ENCODE assay signal across 9 mouse cellular contexts in the genomic region with DNA sequence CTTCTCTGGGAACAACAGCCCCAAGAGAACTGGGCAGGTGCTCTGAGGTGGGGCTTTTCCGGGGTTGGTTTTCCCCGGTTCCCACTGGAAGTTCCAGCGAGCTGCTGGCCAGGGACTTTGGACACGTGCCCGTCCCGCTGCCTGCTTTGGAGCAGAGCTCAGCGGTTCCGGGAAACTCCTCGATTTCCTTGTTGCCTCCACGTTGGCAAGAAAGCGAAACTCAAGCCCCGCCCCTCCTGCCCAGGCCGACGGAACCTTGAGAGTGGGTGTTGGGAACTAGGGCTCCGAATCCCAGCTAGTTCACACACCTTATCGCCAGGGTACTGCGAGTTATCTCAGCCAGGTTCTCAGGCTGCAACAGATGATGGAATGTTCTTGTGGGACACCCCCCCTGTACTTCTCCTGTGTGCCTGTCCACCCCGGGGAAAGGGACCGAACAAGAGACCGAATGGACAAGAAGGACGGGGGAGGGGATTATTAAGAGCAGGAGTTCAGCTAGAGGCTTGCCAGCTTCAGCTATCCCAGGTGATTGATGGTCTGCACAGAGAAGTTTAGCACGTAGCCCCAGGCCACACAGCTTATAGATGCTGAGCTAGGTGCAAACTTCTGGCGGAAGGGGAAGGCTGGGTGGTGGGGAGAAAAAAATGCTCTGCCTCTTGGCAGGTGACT. TPM values are rescaled to one million over a fixed set of nuclear protein-coding genes. Genes with fewer than 3 reads are reported as not detected.
DNase-seq lines count a peak whose midpoint lies in the region; ATAC-seq and TF ChIP-seq lines count a peak whose summit lies in the region.
"Had no signal": no experiment of that assay in that cellular context is flagged by ENCODE, and none has a peak within 500 bp of the region (broad histone marks: within the 10 kb centered on the region; RNA-seq: fewer than 3 reads in every experiment).

No protein-coding gene starts in this region.

- peaks cover 56% of the 10 kb centered on the region for H3K4me1 ChIP-seq in intestine, embryonic 14.5 days (replicated peaks; ENCODE audit: control insufficient read depth, insufficient read depth, low read length)
- H3K4me1 ChIP-seq in liver, adult 2 months (ENCODE audit: control insufficient read depth, insufficient read depth, low read length): peaks cover 23% of the 10 kb centered on the region
- peaks cover 7% of the 10 kb centered on the region; the same call in 1 of the 2 replicates for H3K4me1 ChIP-seq in midbrain, postnatal 0 days (ENCODE audit: insufficient read depth, low read length)
- peaks cover 51% of the 10 kb centered on the region for H3K4me1 ChIP-seq in stomach, embryonic 16.5 days (ENCODE audit: control insufficient read depth, insufficient read depth, low read length)

- H3K4me3 ChIP-seq in intestine, embryonic 14.5 days (ENCODE audit: low read depth, low read length): peak overlapping the region; percentile 23
- peak overlapping the region; percentile 63 for H3K4me3 ChIP-seq in liver, adult 2 months (ENCODE audit: insufficient read depth, low read depth, low read length)
- peak overlapping the region; percentile 25; the same call in 1 of the 2 replicates for H3K4me3 ChIP-seq in midbrain, postnatal 0 days (ENCODE audit: low read depth, low read length)
- H3K4me3 ChIP-seq in stomach, embryonic 16.5 days (replicated peaks; ENCODE audit: low read length): peak overlapping the region; percentile 32

- 0 out of 2 replicates have a peak, but pooled peaks have one; percentile 5 for TF ChIP-seq POLR2A in liver, adult 2 months (IDR thresholded peaks at IDR 0.05; ENCODE audit: extremely low read depth, insufficient read depth, low read length)

- TF ChIP-seq CTCF in liver, adult 2 months (IDR thresholded peaks at IDR 0.05; ENCODE audit: low read depth, low read length): no peak
- no peak for TF ChIP-seq CTCF in midbrain, postnatal 0 days (IDR thresholded peaks at IDR 0.05)

- 5% methylated on average over 23 of the region's 23 CpGs for WGBS in intestine, embryonic 14.5 days
- WGBS in liver, adult 2 months: under 1% methylated on average over 23 of the region's 23 CpGs
- 9% methylated on average over 23 of the region's 23 CpGs for WGBS in midbrain, postnatal 0 days
- WGBS in stomach, embryonic 16.5 days: 2% methylated on average over 23 of the region's 23 CpGs

- ATAC-seq in cerebellum, adult (ENCODE audit: insufficient number of reproducible peaks, low FRiP score, low TSS enrichment): no peak
- peak; percentile 42 for ATAC-seq in common myeloid progenitor, adult 5-6 weeks (replicated peaks; ENCODE audit: low read depth, poor library complexity, severe bottlenecking)
- ATAC-seq in intestine, embryonic 14.5 days (replicated peaks; ENCODE audit: low FRiP score, low TSS enrichment, low read depth): peak; percentile 36
- no peak for ATAC-seq in midbrain, postnatal 0 days (ENCODE audit: low FRiP score)
- ATAC-seq in stomach, embryonic 16.5 days (ENCODE audit: insufficient read depth, low FRiP score): peak; percentile 26

- no peaks in the 10 kb centered on the region for H3K36me3 ChIP-seq in intestine, embryonic 14.5 days (ENCODE audit: control insufficient read depth, insufficient read depth, low read length)
- no peaks in the 10 kb centered on the region for H3K36me3 ChIP-seq in liver, adult 2 months (ENCODE audit: control insufficient read depth, insufficient read depth, low read length)
- H3K36me3 ChIP-seq in midbrain, postnatal 0 days (ENCODE audit: insufficient read depth, low read length): no peaks in the 10 kb centered on the region
- H3K36me3 ChIP-seq in stomach, embryonic 16.5 days (ENCODE audit: control insufficient read depth, insufficient read depth, low read length): no peaks in the 10 kb centered on the region

- H3K9ac ChIP-seq in intestine, embryonic 14.5 days (ENCODE audit: low read length): peak overlapping the region; percentile 17
- H3K9ac ChIP-seq in liver, adult 2 months (ENCODE audit: low read depth, low read length): peak overlapping the region; percentile 74
- H3K9ac ChIP-seq in midbrain, postnatal 0 days (replicated peaks; ENCODE audit: low read length, poor library complexity, severe bottlenecking): no peak overlapping the region
- H3K9ac ChIP-seq in stomach, embryonic 16.5 days (ENCODE audit: low read length): peak overlapping the region; percentile 62

- no peaks in the 10 kb centered on the region for H3K9me3 ChIP-seq in intestine, embryonic 14.5 days (ENCODE audit: control insufficient read depth, low read length)
- no peaks in the 10 kb centered on the region for H3K9me3 ChIP-seq in midbrain, postnatal 0 days (ENCODE audit: low read length)
- H3K9me3 ChIP-seq in stomach, embryonic 16.5 days (replicated peaks; ENCODE audit: control insufficient read depth, low read length): no peaks in the 10 kb centered on the region

- intact Hi-C loops in gastrocnemius, postnatal 36 days (cut with DNase I): no loop called here

- no peaks in the 10 kb centered on the region for H3K79me2 ChIP-seq in liver, adult 2 months (ENCODE audit: control insufficient read depth, insufficient read depth, low read length)

- peak overlapping the region; percentile 93 for H3K27ac ChIP-seq in intestine, embryonic 14.5 days (ENCODE audit: low read depth)
- peak overlapping the region; percentile 95 for H3K27ac ChIP-seq in liver, adult 2 months (replicated peaks; ENCODE audit: insufficient read depth, low read depth, low read length)
- 0 out of 2 replicates have a peak overlapping the region, but pooled peaks have one; percentile 2 for H3K27ac ChIP-seq in midbrain, postnatal 0 days (ENCODE audit: low read depth, low read length)
- H3K27ac ChIP-seq in stomach, embryonic 16.5 days (ENCODE audit: low read length): peak overlapping the region; percentile 93

- DNase-seq in cerebellum, adult 11 months: peak; percentile 47
- DNase-seq in gastrocnemius, postnatal 36 days: peak; percentile 79 to 82
- peak; percentile 89 for DNase-seq in intestine, embryonic 14.5 days (ENCODE audit: low spot score)
- DNase-seq in liver, adult 2 months (ENCODE audit: extremely low read depth, low read depth, low spot score): peak; percentile 84
- DNase-seq in midbrain, postnatal 0 days (ENCODE audit: low spot score): peak; percentile 27

- peak overlapping the region; percentile 63 for H3K4me2 ChIP-seq in intestine, embryonic 14.5 days (ENCODE audit: low read length)
- peak overlapping the region; percentile 56 for H3K4me2 ChIP-seq in midbrain, postnatal 0 days (ENCODE audit: low read depth, low read length, poor library complexity, severe bottlenecking)
- peak overlapping the region; percentile 69 for H3K4me2 ChIP-seq in stomach, embryonic 16.5 days (ENCODE audit: low read depth, low read length)

- no peaks in the 10 kb centered on the region for H3K27me3 ChIP-seq in intestine, embryonic 14.5 days (replicated peaks; ENCODE audit: control insufficient read depth, insufficient read depth, low read length)
- no peaks in the 10 kb centered on the region for H3K27me3 ChIP-seq in liver, adult 2 months (ENCODE audit: control insufficient read depth, insufficient read depth, low read length)
- H3K27me3 ChIP-seq in midbrain, postnatal 0 days (ENCODE audit: insufficient read depth, low read length): peaks cover 28% of the 10 kb centered on the region
- H3K27me3 ChIP-seq in stomach, embryonic 16.5 days (ENCODE audit: control insufficient read depth, insufficient read depth, low read length): no peaks in the 10 kb centered on the region

RNA-seq across cellular contexts. Expression of a gene that starts 6.9 kb away (rescaled TPM):
- total RNA-seq in common myeloid progenitor, adult 5-6 weeks (2017): 57.2 and 69.8 TPM in 2 replicates
- 1 to 10 TPM; 6.6 to 7.4 TPM for total RNA-seq in gastrocnemius, postnatal 36 days (2021)
- polyA plus RNA-seq in intestine, embryonic 14.5 days (2014; fragmentation: Nextera tagmentation; extraction: Ambion mirVana): 34.3 and 35.5 TPM in 2 replicates
- 37.5 and 44.2 TPM in 2 replicates for total RNA-seq in liver, adult 2 months (2014; rRNA removed)
- 27.9 and 43.0 TPM in 2 replicates for polyA plus RNA-seq in liver, adult 2 months (2012; rRNA removed)
- 0.93 and 3.2 TPM in 2 replicates for total RNA-seq in midbrain, postnatal 0 days (2014; rRNA removed)
- polyA plus RNA-seq in midbrain, postnatal 0 days (2015; fragmentation: Nextera tagmentation; extraction: Ambion mirVana): 3.2 and 4.0 TPM in 2 replicates
- 25.8 and 29.4 TPM in 2 replicates for polyA plus RNA-seq in stomach, embryonic 16.5 days (2015; fragmentation: Nextera tagmentation; extraction: Ambion mirVana)

RNA-seq across cellular contexts. Expression of a gene that starts 10.0 kb away (rescaled TPM):
- 0.69 TPM in 1 of 2 replicates, not detected in the other for total RNA-seq in common myeloid progenitor, adult 5-6 weeks (2017)
- under 1 TPM in 1 of 2 experiments, not detected in 1; 0.31 TPM for total RNA-seq in gastrocnemius, postnatal 36 days (2021)
- polyA plus RNA-seq in intestine, embryonic 14.5 days (2014; fragmentation: Nextera tagmentation; extraction: Ambion mirVana): 0.60 and 0.68 TPM in 2 replicates
- not detected in 2 replicates for total RNA-seq in liver, adult 2 months (2014; rRNA removed)
- polyA plus RNA-seq in liver, adult 2 months (2012; rRNA removed): 0.16 TPM in 1 of 2 replicates, not detected in the other
- 0.57 TPM in 1 of 2 replicates, not detected in the other for total RNA-seq in midbrain, postnatal 0 days (2014; rRNA removed)
- polyA plus RNA-seq in midbrain, postnatal 0 days (2015; fragmentation: Nextera tagmentation; extraction: Ambion mirVana): not detected in 2 replicates
- polyA plus RNA-seq in stomach, embryonic 16.5 days (2015; fragmentation: Nextera tagmentation; extraction: Ambion mirVana): 0.51 TPM in 1 of 2 replicates, not detected in the other

RNA-seq across cellular contexts. Expression of a gene that starts 42.4 kb away (rescaled TPM):
- not detected in 2 replicates for total RNA-seq in common myeloid progenitor, adult 5-6 weeks (2017)
- not detected for total RNA-seq in gastrocnemius, postnatal 36 days (2021)
- polyA plus RNA-seq in intestine, embryonic 14.5 days (2014; fragmentation: Nextera tagmentation; extraction: Ambion mirVana): not detected in 2 replicates
- total RNA-seq in liver, adult 2 months (2014; rRNA removed): 0.09 TPM in 1 of 2 replicates, not detected in the other
- not detected in 2 replicates for polyA plus RNA-seq in liver, adult 2 months (2012; rRNA removed)
- total RNA-seq in midbrain, postnatal 0 days (2014; rRNA removed): not detected in 2 replicates
- 0.15 and 0.30 TPM in 2 replicates for polyA plus RNA-seq in midbrain, postnatal 0 days (2015; fragmentation: Nextera tagmentation; extraction: Ambion mirVana)
- polyA plus RNA-seq in stomach, embryonic 16.5 days (2015; fragmentation: Nextera tagmentation; extraction: Ambion mirVana): 0.15 TPM in 1 of 2 replicates, not detected in the other
- total RNA-seq: left cerebral cortex, postnatal 25 days had no signal

RNA-seq across cellular contexts. Expression of a gene that starts 55.8 kb away (rescaled TPM):
- 110 and 112 TPM in 2 replicates for total RNA-seq in common myeloid progenitor, adult 5-6 weeks (2017)
- 1 to 10 TPM; 3.5 to 4.8 TPM for total RNA-seq in gastrocnemius, postnatal 36 days (2021)
- 29.5 and 29.8 TPM in 2 replicates for polyA plus RNA-seq in intestine, embryonic 14.5 days (2014; fragmentation: Nextera tagmentation; extraction: Ambion mirVana)
- 4.9 and 5.4 TPM in 2 replicates for total RNA-seq in liver, adult 2 months (2014; rRNA removed)
- 1.2 and 1.7 TPM in 2 replicates for polyA plus RNA-seq in liver, adult 2 months (2012; rRNA removed)
- total RNA-seq in midbrain, postnatal 0 days (2014; rRNA removed): 5.2 and 5.8 TPM in 2 replicates
- polyA plus RNA-seq in midbrain, postnatal 0 days (2015; fragmentation: Nextera tagmentation; extraction: Ambion mirVana): 8.9 and 10.0 TPM in 2 replicates
- 25.2 and 27.8 TPM in 2 replicates for polyA plus RNA-seq in stomach, embryonic 16.5 days (2015; fragmentation: Nextera tagmentation; extraction: Ambion mirVana)

Comparison
In these comparisons a context has a peak if more than half of its experiments do, and no peak if none do; other contexts are left out.
1. DNase-seq: peak in every context shown above with its lines; median percentile 89 in intestine, embryonic 14.5 days; 84 in liver, adult 2 months; 80 in gastrocnemius, postnatal 36 days; 47 in cerebellum, adult 11 months; 27 in midbrain, postnatal 0 days.
2. ATAC-seq: peak in common myeloid progenitor, adult 5-6 weeks (single experiment), intestine, embryonic 14.5 days (single experiment) and stomach, embryonic 16.5 days (single experiment); none in cerebellum, adult (single experiment) and midbrain, postnatal 0 days (single experiment).
3. H3K27ac ChIP-seq: peak in every context shown above with its lines; median percentile 95 in liver, adult 2 months; 93 in intestine, embryonic 14.5 days; 93 in stomach, embryonic 16.5 days; 2 in midbrain, postnatal 0 days.
4. Peak in every context shown above with its lines, with median percentiles within 50 percentile points of each other: H3K4me2 ChIP-seq and H3K4me3 ChIP-seq.